Mouse (Mus musculus): ENCODE data around the gene Olfr282. TPM values are rescaled to one million over a fixed set of nuclear protein-coding genes. Genes with fewer than 3 reads are reported as not detected.

Olfr282 gene
- polyA plus RNA-seq, 1 experiment from 2014 or later: not detected

DNA sequence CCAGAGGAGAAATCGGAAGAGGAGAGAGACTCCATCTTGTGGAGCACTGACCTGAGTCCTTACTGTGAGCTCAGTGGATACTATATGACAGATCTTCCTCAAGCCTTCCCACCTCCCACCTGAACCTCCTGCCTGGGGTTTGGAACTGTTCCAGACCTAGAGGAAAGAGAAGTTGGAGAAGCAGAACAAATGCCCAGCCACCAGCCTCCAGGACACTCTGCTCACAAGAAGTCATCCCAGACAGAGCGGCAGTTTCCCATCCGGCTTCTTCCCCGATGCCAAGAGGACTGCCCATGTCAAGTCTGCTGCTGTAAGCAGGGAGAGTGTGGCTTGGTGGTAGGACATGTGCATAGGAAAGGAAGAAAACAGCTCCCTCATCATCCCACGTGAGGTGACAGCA lies 45.3 kb downstream of the Olfr282 start:
- H3K4me3 ChIP-seq: no peak overlapping the region
- no peaks in the 10 kb centered on the region for H3K4me1 ChIP-seq
- H3K27me3 ChIP-seq: no peaks in the 10 kb centered on the region
- H3K9me3 ChIP-seq: no peaks in the 10 kb centered on the region
- whole genome bisulfite sequencing: 80% methylated on average over 5 of the region's 5 CpGs
- H3K27ac ChIP-seq: no peak overlapping the region
- no peak overlapping the region for H3K9ac ChIP-seq
- no peak for ATAC-seq (ENCODE audit: borderline replicate concordance, extremely low read depth, low FRiP score, low TSS enrichment)
- no peaks in the 10 kb centered on the region for H3K36me3 ChIP-seq
- H3K4me2 ChIP-seq: no peak overlapping the region

DNA sequence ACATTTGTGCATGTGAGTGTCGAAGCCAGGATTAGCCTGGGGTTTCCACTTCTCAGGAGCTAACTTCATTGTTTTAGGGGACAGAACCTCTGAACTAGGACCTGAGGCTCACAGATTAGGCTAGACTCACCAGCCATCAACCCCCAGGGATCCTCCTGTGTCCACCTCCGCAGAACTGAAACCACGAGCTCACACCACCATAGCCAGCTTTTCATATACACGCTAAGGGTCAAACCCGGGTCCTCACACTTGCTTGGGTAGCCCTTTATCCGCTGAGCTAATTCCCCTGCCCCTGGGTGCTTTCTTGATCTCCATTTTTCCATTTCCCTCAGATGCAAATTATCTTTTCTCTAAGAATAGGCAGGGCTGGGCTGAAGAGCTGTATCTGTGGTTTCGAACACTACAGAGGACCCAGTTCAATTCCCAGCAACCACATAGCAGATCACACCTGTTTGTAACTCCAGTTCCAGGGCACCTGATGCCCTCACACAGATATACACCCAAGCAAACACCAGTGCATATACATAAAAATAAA lies 48.6 kb downstream of the Olfr282 start:
- H3K9ac ChIP-seq: no peak overlapping the region
- no peaks in the 10 kb centered on the region for H3K36me3 ChIP-seq
- no peaks in the 10 kb centered on the region for H3K4me1 ChIP-seq
- no peak for ATAC-seq (ENCODE audit: borderline replicate concordance, extremely low read depth, low FRiP score, low TSS enrichment)
- H3K27me3 ChIP-seq: no peaks in the 10 kb centered on the region
- no peak overlapping the region for H3K27ac ChIP-seq
- H3K4me2 ChIP-seq: no peak overlapping the region
- 73% methylated on average over 7 of the region's 7 CpGs for WGBS
- no peaks in the 10 kb centered on the region for H3K9me3 ChIP-seq
- no peak overlapping the region for H3K4me3 ChIP-seq

DNA sequence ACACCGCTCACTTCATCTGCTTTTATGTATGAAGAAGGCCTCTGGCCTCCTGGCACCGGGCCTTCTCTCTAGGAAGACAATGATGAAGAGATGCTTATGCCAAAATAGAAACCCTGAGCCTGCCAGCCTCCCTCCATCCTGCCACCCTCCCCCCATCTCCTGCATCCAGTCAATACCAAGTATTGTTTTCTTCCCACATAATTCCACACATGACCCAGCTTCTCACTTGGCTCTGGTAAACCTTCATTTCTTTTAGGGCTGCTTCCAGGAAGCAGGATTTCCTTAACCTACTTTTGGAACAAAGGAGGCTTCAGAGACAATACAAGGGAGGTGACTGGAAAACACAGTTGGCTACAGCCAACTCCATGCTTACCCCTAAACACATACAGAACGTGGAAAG lies 51.7 kb downstream of the Olfr282 start, which contains the start of gene Lalba:
Lalba (minus strand) TSS at position 21 of the 400 bp plus-strand sequence.
- WGBS: 48% methylated on average over 3 of the region's 3 CpGs

DNA sequence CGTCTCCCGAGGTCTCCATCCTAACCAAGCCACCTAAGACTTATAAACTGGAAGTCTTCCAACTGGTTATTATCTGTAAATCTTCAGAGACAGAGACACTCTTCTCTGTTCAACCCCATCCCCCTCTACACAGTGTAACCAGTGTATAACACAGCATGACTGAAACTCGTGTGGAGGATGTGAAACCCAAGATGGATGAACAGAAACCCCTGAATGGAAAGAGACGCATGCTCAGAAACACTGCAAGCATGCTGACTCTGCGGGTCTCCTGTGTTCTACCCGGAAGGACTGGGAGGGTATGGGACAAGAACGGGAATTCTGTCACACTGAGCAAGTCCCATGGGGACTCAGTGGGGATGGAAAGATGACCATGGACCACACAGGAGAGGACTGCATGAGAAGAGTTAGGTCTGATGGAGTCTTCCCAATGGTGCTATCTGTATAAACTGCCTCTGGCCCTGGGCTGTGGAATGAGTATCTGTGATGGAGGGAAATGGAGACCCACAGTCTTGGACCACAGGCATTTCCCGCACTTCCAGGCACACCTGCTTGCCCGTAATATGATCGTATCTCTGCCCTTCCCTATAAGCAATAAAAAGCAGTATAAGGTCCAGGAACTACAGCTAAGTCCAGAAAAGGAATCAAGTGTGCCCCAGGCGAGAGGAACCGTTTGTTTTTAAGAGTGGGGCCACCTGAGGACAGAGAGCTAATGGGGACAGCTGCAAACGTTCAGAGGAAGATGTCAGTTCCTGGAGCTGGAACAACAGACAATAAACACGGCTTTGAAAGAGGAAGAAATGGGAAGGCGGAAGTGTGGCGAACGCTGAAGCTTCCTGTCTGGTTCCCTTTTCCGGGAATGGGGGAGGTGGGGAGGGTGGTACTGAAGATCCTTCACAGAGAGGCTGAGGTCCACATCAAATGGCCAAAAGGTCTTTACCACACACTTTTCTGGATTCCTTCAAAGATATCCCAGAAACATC lies 53.2 kb downstream of the Olfr282 start:
- no peak for ATAC-seq (ENCODE audit: borderline replicate concordance, extremely low read depth, low FRiP score, low TSS enrichment)
- Histone ChIP-seq H3K9ac (no peak overlapping the region), H3K27ac (no peak overlapping the region), H3K36me3 (no peaks in the 10 kb centered on the region), H3K9me3 (no peaks in the 10 kb centered on the region), H3K4me2 (no peak overlapping the region), H3K4me1 (no peaks in the 10 kb centered on the region), H3K4me3 (no peak overlapping the region), H3K27me3 (no peaks in the 10 kb centered on the region)
- 61% methylated on average over 18 of the region's 18 CpGs for WGBS

More for the DNA sequence above, 51.7 kb downstream of the Olfr282 start, which contains the start of gene Lalba:
- Histone ChIP-seq H3K4me1 (no peaks in the 10 kb centered on the region), H3K27ac (no peak within 1 kb of the TSS), H3K36me3 (no peaks in the 10 kb centered on the region), H3K4me3 (no peak within 1 kb of the TSS), H3K27me3 (no peaks in the 10 kb centered on the region), H3K9ac (no peak within 1 kb of the TSS), H3K9me3 (no peaks in the 10 kb centered on the region), H3K4me2 (no peak within 1 kb of the TSS)
- no peak for ATAC-seq (ENCODE audit: borderline replicate concordance, extremely low read depth, low FRiP score, low TSS enrichment)

DNA sequence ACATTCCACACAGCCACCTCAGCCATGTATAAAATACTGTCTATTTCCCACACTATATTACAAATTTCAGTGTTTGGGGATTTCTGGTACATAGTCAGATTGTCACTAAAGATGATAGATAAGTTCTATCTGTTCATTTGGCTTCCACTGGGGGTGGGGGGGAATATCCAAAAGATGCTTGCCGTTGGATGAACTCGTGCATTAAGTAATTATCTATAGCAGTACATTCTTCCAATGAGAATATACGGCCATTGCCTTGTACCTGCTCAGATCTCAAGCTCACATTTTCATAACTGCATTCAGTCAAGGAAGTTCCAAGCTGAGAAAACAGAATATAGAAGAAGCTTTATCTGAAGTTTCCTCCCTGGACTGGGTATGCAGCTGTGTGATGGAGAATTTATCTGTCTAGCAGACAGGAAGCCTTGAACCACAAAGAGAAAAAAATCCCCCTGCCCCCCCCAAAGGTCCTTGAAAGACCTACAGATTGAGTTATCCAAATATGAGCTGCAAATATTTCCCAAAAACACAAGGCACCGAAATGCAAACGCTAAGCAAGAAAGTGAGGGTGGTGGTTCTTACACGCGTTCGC lies 55.5 kb downstream of the Olfr282 start:
- Histone ChIP-seq H3K4me1 (no peaks in the 10 kb centered on the region), H3K27ac (no peak overlapping the region), H3K9me3 (no peaks in the 10 kb centered on the region), H3K4me2 (no peak overlapping the region), H3K27me3 (no peaks in the 10 kb centered on the region), H3K4me3 (no peak overlapping the region), H3K36me3 (no peaks in the 10 kb centered on the region), H3K9ac (no peak overlapping the region)
- ATAC-seq (ENCODE audit: borderline replicate concordance, extremely low read depth, low FRiP score, low TSS enrichment): no peak
- WGBS: 90% methylated on average over 8 of the region's 8 CpGs

Other genes starting within 250 kb of the Olfr282 start
- gene Olfr288, start 235.7 kb upstream of the Olfr282 start, polyA plus RNA-seq (2015; fragmentation: Nextera tagmentation; extraction: Ambion mirVana): not detected in 2 replicates
- not detected in 2 replicates for gene Gm44579, start 210.2 kb upstream of the Olfr282 start, polyA plus RNA-seq (2015; fragmentation: Nextera tagmentation; extraction: Ambion mirVana)
- gene Olfr287, start 210.2 kb upstream of the Olfr282 start, polyA plus RNA-seq (2015; fragmentation: Nextera tagmentation; extraction: Ambion mirVana): not detected in 2 replicates
- gene Olfr286, start 196.8 kb upstream of the Olfr282 start, polyA plus RNA-seq (2015; fragmentation: Nextera tagmentation; extraction: Ambion mirVana): not detected in 2 replicates
- gene H1fnt, start 173.9 kb upstream of the Olfr282 start, polyA plus RNA-seq (2015; fragmentation: Nextera tagmentation; extraction: Ambion mirVana): not detected in 2 replicates
- 0.73 and 0.86 TPM in 2 replicates for gene Zfp641, start 135.1 kb upstream of the Olfr282 start, polyA plus RNA-seq (2015; fragmentation: Nextera tagmentation; extraction: Ambion mirVana)
- gene Olfr285, start 113.9 kb upstream of the Olfr282 start, polyA plus RNA-seq (2015; fragmentation: Nextera tagmentation; extraction: Ambion mirVana): not detected in 2 replicates
- gene Olfr284, start 90.2 kb upstream of the Olfr282 start, polyA plus RNA-seq (2015; fragmentation: Nextera tagmentation; extraction: Ambion mirVana): not detected in 2 replicates
- not detected in 2 replicates for gene Olfr283, start 50.3 kb upstream of the Olfr282 start, polyA plus RNA-seq (2015; fragmentation: Nextera tagmentation; extraction: Ambion mirVana)
- gene Olfr281, start 21.4 kb downstream of the Olfr282 start, polyA plus RNA-seq (2015; fragmentation: Nextera tagmentation; extraction: Ambion mirVana): not detected in 2 replicates
- gene OR5BS1P, start 38.7 kb downstream of the Olfr282 start, polyA plus RNA-seq (2015; fragmentation: Nextera tagmentation; extraction: Ambion mirVana): not detected in 2 replicates
- gene Lalba, start 51.5 kb downstream of the Olfr282 start, polyA plus RNA-seq (2015; fragmentation: Nextera tagmentation; extraction: Ambion mirVana): 0.21 and 0.40 TPM in 2 replicates
- gene Olfr279, start 61.2 kb downstream of the Olfr282 start, polyA plus RNA-seq (2015; fragmentation: Nextera tagmentation; extraction: Ambion mirVana): not detected in 2 replicates
- 112 TPM in 2 replicates for gene Kansl2, start 103.0 kb downstream of the Olfr282 start, polyA plus RNA-seq (2015; fragmentation: Nextera tagmentation; extraction: Ambion mirVana)
- 51.4 and 56.3 TPM in 2 replicates for gene Ccnt1, start 139.7 kb downstream of the Olfr282 start, polyA plus RNA-seq (2015; fragmentation: Nextera tagmentation; extraction: Ambion mirVana)
- not detected in 2 replicates for gene 4930415O20Rik, start 139.8 kb downstream of the Olfr282 start, polyA plus RNA-seq (2015; fragmentation: Nextera tagmentation; extraction: Ambion mirVana)
- 22.4 and 23.2 TPM in 2 replicates for gene Adcy6, start 178.9 kb downstream of the Olfr282 start, polyA plus RNA-seq (2015; fragmentation: Nextera tagmentation; extraction: Ambion mirVana)
- 26.7 and 27.2 TPM in 2 replicates for gene Cacnb3, start 199.6 kb downstream of the Olfr282 start, polyA plus RNA-seq (2015; fragmentation: Nextera tagmentation; extraction: Ambion mirVana)
- gene Ddx23, start 231.7 kb downstream of the Olfr282 start, polyA plus RNA-seq (2015; fragmentation: Nextera tagmentation; extraction: Ambion mirVana): 22.5 and 22.9 TPM in 2 replicates
- 0.63 and 0.92 TPM in 2 replicates for gene Rnd1, start 246.2 kb downstream of the Olfr282 start, polyA plus RNA-seq (2015; fragmentation: Nextera tagmentation; extraction: Ambion mirVana)

All from lung, embryonic 15.5 days (tissue).